Mouse (Mus musculus): ENCODE data around the gene Gm26920.
A peak's percentile ranks its signal among the peaks of the same experiment; 100 is the strongest.
"Not testable (repeated sequence)": the region's sequence is repeated elsewhere in the genome, so short reads cannot be mapped to it uniquely, and the experiment has no call there.

The Gm26920 gene

GRCm38 (mm10) chr7:30090092-30090969, at the start of gene Gm26920, which contains the start of gene Zfp566:
Gene Gm26920, minus strand, starts transcription at chr7:30090410.
Gene Zfp566, minus strand, starts transcription at chr7:30090527.
- peak; percentile 96 for DNase-seq

- no peak for DNase-seq
Observed at GRCm38 (mm10) chr7:30136826-30137225, 46.6 kb upstream of the Gm26920 start.

GRCm38 (mm10) chr7:30132396-30132795, 42.2 kb upstream of the Gm26920 start:
- DNase-seq = no peak

- no peak for DNase-seq
Observed at GRCm38 (mm10) chr7:30129900-30130299, 39.7 kb upstream of the Gm26920 start.

- DNase-seq = no peak
Observed at GRCm38 (mm10) chr7:30122188-30122530, 31.9 kb upstream of the Gm26920 start.

GRCm38 (mm10) chr7:30121308-30122187, 31.3 kb upstream of the Gm26920 start, which contains the start of gene Zfp382:
Gene Zfp382, plus strand, starts transcription at chr7:30121942.
- peak; percentile 90 for DNase-seq

- DNase-seq = not testable (repeated sequence)
Observed at GRCm38 (mm10) chr7:30117935-30118334, 27.7 kb upstream of the Gm26920 start.

GRCm38 (mm10) chr7:30116076-30116475, 25.9 kb upstream of the Gm26920 start:
- DNase-seq = no peak

GRCm38 (mm10) chr7:30099297-30099696, 9.1 kb upstream of the Gm26920 start:
- peak; percentile 68 for DNase-seq

GRCm38 (mm10) chr7:30095551-30096125, 5.4 kb upstream of the Gm26920 start:
- DNase-seq = no peak

GRCm38 (mm10) chr7:30094646-30095429, 4.6 kb upstream of the Gm26920 start, which contains the start of gene Zfp260:
Gene Zfp260, plus strand, starts transcription at chr7:30094777.
- peak; percentile 85 for DNase-seq

GRCm38 (mm10) chr7:30093918-30094415, 3.8 kb upstream of the Gm26920 start:
- no peak for DNase-seq

GRCm38 (mm10) chr7:30092666-30093065, 2.5 kb upstream of the Gm26920 start:
- DNase-seq = no peak

GRCm38 (mm10) chr7:30090970-30091585, 868 bp upstream of the Gm26920 start:
- DNase-seq = no peak

GRCm38 (mm10) chr7:30089405-30089804, 805 bp downstream of the Gm26920 start:
- peak; percentile 25 for DNase-seq

GRCm38 (mm10) chr7:30086524-30086923, 3.7 kb downstream of the Gm26920 start:
- no peak for DNase-seq

- peak; percentile 82 for DNase-seq
Observed at GRCm38 (mm10) chr7:30072146-30073028, 17.8 kb downstream of the Gm26920 start, which contains the start of gene Zfp82. Gene Zfp82, minus strand, starts transcription at chr7:30072900.

- no peak for DNase-seq
Observed at GRCm38 (mm10) chr7:30064622-30065021, 25.6 kb downstream of the Gm26920 start.

GRCm38 (mm10) chr7:30062478-30062877, 27.7 kb downstream of the Gm26920 start:
- DNase-seq = no peak

GRCm38 (mm10) chr7:30060341-30060740, 29.9 kb downstream of the Gm26920 start:
- no peak for DNase-seq
